Mouse (Mus musculus) MEL (cell line): ENCODE data around the gene Erf. TPM values are rescaled to one million over a fixed set of nuclear protein-coding genes. Genes with fewer than 3 reads are reported as not detected.

Experiments used
- DNase-seq: peaks from one replicate; pipeline ENCODE4 v3.0.0; 2011; ENCODE audit warnings: low read depth, low spot score
- H3K27ac ChIP-seq: 2 replicates; pipeline ENCODE4 v1.5.1; 2012; ENCODE audit warnings: low read depth, mild to moderate bottlenecking, control low read depth, low read length, moderate library complexity; ENCODE audit not compliant: control insufficient read depth
- H3K27me3 ChIP-seq, 2 experiments: fragments of 150-350 bp in 1 of 2; sonication (generic) in 1 of 2; 2 replicates each; pipeline ENCODE4 v1.6.1; 2012; ENCODE audit warnings: low read length in 2 of 2, mild to moderate bottlenecking in 2 of 2, improper control_type of control experiment in 1 of 2, moderate library complexity in 1 of 2; ENCODE audit not compliant: insufficient read depth in 2 of 2, control insufficient read depth in 1 of 2
- H3K36me3 ChIP-seq, 2 experiments: 2 replicates each; pipeline ENCODE4 v1.6.1; 2012 to 2014; ENCODE audit warnings: low read length in 2 of 2, improper control_type of control experiment in 1 of 2, inconsistent platforms in 1 of 2, mild to moderate bottlenecking in 1 of 2; ENCODE audit not compliant: insufficient read depth in 2 of 2, control insufficient read depth in 1 of 2
- H3K4me1 ChIP-seq, 2 experiments: fragments of 150-350 bp in 1 of 2; sonication (generic) in 1 of 2; 2 replicates each; pipeline ENCODE4 v1.6.1; 2012; ENCODE audit warnings: low read length in 2 of 2, improper control_type of control experiment in 1 of 2, mild to moderate bottlenecking in 1 of 2; ENCODE audit not compliant: insufficient read depth in 2 of 2, control insufficient read depth in 1 of 2
- H3K4me3 ChIP-seq, 2 experiments: fragments of 150-350 bp in 1 of 2; sonication (generic) in 1 of 2; 2 replicates each; pipeline ENCODE4 v1.5.1; 2012; ENCODE audit warnings: low read depth in 2 of 2, low read length in 2 of 2, mild to moderate bottlenecking in 2 of 2, moderate library complexity in 2 of 2, control low read depth in 1 of 2, improper control_type of control experiment in 1 of 2; ENCODE audit not compliant: control insufficient read depth in 1 of 2, insufficient read depth in 1 of 2
- H3K79me2 ChIP-seq: 2 replicates; pipeline ENCODE4 v1.6.1; 2012; ENCODE audit warnings: mild to moderate bottlenecking, low read length, moderate library complexity; ENCODE audit not compliant: control insufficient read depth, poor library complexity, insufficient read depth
- H3K9ac ChIP-seq: 2 replicates; pipeline ENCODE4 v1.6.1; 2012; ENCODE audit warnings: low read depth, mild to moderate bottlenecking, control low read depth, low read length, moderate library complexity; ENCODE audit not compliant: control insufficient read depth, poor library complexity, severe bottlenecking
- H3K9me3 ChIP-seq: fragments of 150-350 bp; sonication (generic); replicated peaks from 2 replicates; pipeline ENCODE4 v1.6.1; 2012; ENCODE audit warnings: mild to moderate bottlenecking, low read length, improper control_type of control experiment, moderate library complexity; ENCODE audit not compliant: insufficient read depth
- EP300 ChIP-seq, 2 experiments: IDR thresholded peaks; 2 replicates each; pipeline ENCODE4 v1.6.1; 2011; ENCODE audit warnings: improper control_type of control experiment in 2 of 2, low read length in 2 of 2, low read depth in 1 of 2, mild to moderate bottlenecking in 1 of 2
- ETS1 ChIP-seq: IDR thresholded peaks from 2 replicates; pipeline ENCODE4 v1.6.1; 2012; ENCODE audit warnings: low read depth, mild to moderate bottlenecking, inconsistent platforms, low read length, improper control_type of control experiment, moderate library complexity
- HCFC1 ChIP-seq: IDR thresholded peaks from 2 replicates; pipeline ENCODE4 v1.6.1; 2012; ENCODE audit warnings: low read depth, mild to moderate bottlenecking, inconsistent platforms, low read length, improper control_type of control experiment, moderate library complexity
- KAT2A ChIP-seq: conservative IDR thresholded peaks from 2 replicates; pipeline ENCODE4 v1.6.1; 2012; ENCODE audit warnings: low read depth, low read length, improper control_type of control experiment, inconsistent platforms
- MAZ ChIP-seq: IDR thresholded peaks from 2 replicates; pipeline ENCODE4 v1.6.1; 2012; ENCODE audit warnings: low read depth, mild to moderate bottlenecking, inconsistent platforms, low read length, improper control_type of control experiment
- MXI1 ChIP-seq: IDR thresholded peaks from 2 replicates; pipeline ENCODE4 v1.6.1; 2011; ENCODE audit warnings: mild to moderate bottlenecking, low read depth, low read length, improper control_type of control experiment
- POLR2A ChIP-seq, 2 experiments: IDR thresholded peaks; 2 replicates each; pipeline ENCODE4 v1.6.1; 2011 to 2012; ENCODE audit warnings: low read length in 2 of 2, mild to moderate bottlenecking in 2 of 2, control low read depth in 1 of 2, improper control_type of control experiment in 1 of 2, low read depth in 1 of 2, moderate library complexity in 1 of 2; ENCODE audit not compliant: control insufficient read depth in 1 of 2, insufficient read depth in 1 of 2, poor library complexity in 1 of 2
- RAD21 ChIP-seq: IDR thresholded peaks from 2 replicates; pipeline ENCODE4 v1.6.1; 2011; ENCODE audit warnings: mild to moderate bottlenecking, low read depth, low read length, improper control_type of control experiment
- RCOR1 ChIP-seq: IDR thresholded peaks from 2 replicates; pipeline ENCODE4 v1.6.1; 2012; ENCODE audit warnings: low read depth, mild to moderate bottlenecking, inconsistent platforms, low read length, improper control_type of control experiment
- SIN3A ChIP-seq: IDR thresholded peaks from 2 replicates; pipeline ENCODE4 v1.6.1; 2012; ENCODE audit warnings: low read length, improper control_type of control experiment, inconsistent platforms
- TAL1 ChIP-seq: IDR thresholded peaks from 2 replicates; pipeline ENCODE4 v1.6.1; 2012; ENCODE audit warnings: mild to moderate bottlenecking, inconsistent platforms, low read length, moderate library complexity, mixed read lengths
- polyA plus RNA-seq, 2 experiments: library from polyadenylated mRNA; stranded (reverse) in 1 of 2; unstranded in 1 of 2; fragments of >175 nt in 1 of 2; fragments of >200 nt in 1 of 2; gene quantifications; 2 replicates each; pipeline versions ENCODE4 v1.2.1 to v1.2.4; 2012; ENCODE audit warnings: low replicate concordance in 2 of 2, low read depth in 1 of 2; ENCODE audit not compliant: insufficient read length in 2 of 2, insufficient read depth in 1 of 2, missing spikeins in 1 of 2
- total RNA-seq: library from RNA; depleted of rRNA; stranded (reverse); fragments of 300-350 nt; gene quantifications from 2 replicates; pipeline ENCODE4 v1.2.3, GENCODE M21; 2012

Erf gene
- total and polyA plus RNA-seq, 3 experiments = 24.6 to 33.2 TPM; not detected in 1

- Histone ChIP-seq H3K27me3 (no peaks in the 10 kb centered on the region), H3K9ac (peak overlapping the region; percentile 73), H3K9me3 (no peaks in the 10 kb centered on the region), H3K27ac (no peak overlapping the region), H3K4me1 (peaks cover 0 to 7% of the 10 kb centered on the region in 2 experiments; a peak in 3 of 4 replicates), H3K36me3 (peaks cover 0 to 2% of the 10 kb centered on the region in 2 experiments; a peak in 2 of 4 replicates), H3K4me3 (peak overlapping the region; percentile 58 to 99), H3K79me2 (peaks cover 32% of the 10 kb centered on the region)
- no peak for TF ChIP-seq TAL1
- no peak for TF ChIP-seq EP300 (IDR thresholded peaks at IDR 0.05; ENCODE audit: low read depth in 1 of 2, low read length in 2 of 2)
- no peak for TF ChIP-seq HCFC1
- TF ChIP-seq RAD21 = no peak
- 0 out of 2 replicates have a peak, but pooled peaks have one; percentile 1 for TF ChIP-seq ETS1
- DNase-seq = no peak
Measured at GRCm38 (mm10) chr7:25251822-25252221, 1.3 kb upstream of the Erf start.

GRCm38 (mm10) chr7:25251071-25251791, 670 bp upstream of the Erf start:
- DNase-seq = peak; percentile 72
- peaks cover 0 to 2% of the 10 kb centered on the region in 2 experiments; a peak in 2 of 4 replicates for H3K36me3 ChIP-seq
- TF ChIP-seq EP300 (IDR thresholded peaks at IDR 0.05; ENCODE audit: low read depth in 1 of 2, low read length in 2 of 2) = 0 out of 4 replicates have a peak, but pooled peaks of 1 of the 2 experiments have one; percentile 4
- peak; percentile 43 for TF ChIP-seq MXI1
- TF ChIP-seq ETS1 = 0 out of 2 replicates have a peak, but pooled peaks have one; percentile 8
- TF ChIP-seq POLR2A (IDR thresholded peaks at IDR 0.05; ENCODE audit: control insufficient read depth in 1 of 2, insufficient read depth in 1 of 2, low read depth in 1 of 2, low read length in 2 of 2, poor library complexity in 1 of 2) = peak in 1 of 2 experiments; percentile 3; a peak in 1 of 4 replicates
- peak; percentile 30; the same call in 1 of the 2 replicates for TF ChIP-seq SIN3A
- no peak; the same call in 1 of the 2 replicates for TF ChIP-seq RCOR1
- no peak for TF ChIP-seq MAZ
- TF ChIP-seq KAT2A = no peak
- peak; percentile 7; the same call in 1 of the 2 replicates for TF ChIP-seq HCFC1
- TF ChIP-seq, all 39 proteins: peak for 6
- peaks cover 32% of the 10 kb centered on the region for H3K79me2 ChIP-seq
- H3K27me3 ChIP-seq = no peaks in the 10 kb centered on the region
- H3K9me3 ChIP-seq = no peaks in the 10 kb centered on the region
- peak overlapping the region; percentile 35 for H3K27ac ChIP-seq
- peaks cover 0 to 7% of the 10 kb centered on the region in 2 experiments; a peak in 3 of 4 replicates for H3K4me1 ChIP-seq
- peak overlapping the region; percentile 73 for H3K9ac ChIP-seq
- H3K4me3 ChIP-seq = peak overlapping the region; percentile 58 to 99
